Mouse (Mus musculus) right cerebral cortex, postnatal 14 days (tissue): ENCODE measurements around the gene Sema3b.
A peak's percentile ranks its signal among the peaks of the same experiment; 100 is the strongest.

Experiments
- DNase-seq: peaks from one replicate; pipeline ENCODE4 v3.0.0; 2022

The Sema3b gene

DNA sequence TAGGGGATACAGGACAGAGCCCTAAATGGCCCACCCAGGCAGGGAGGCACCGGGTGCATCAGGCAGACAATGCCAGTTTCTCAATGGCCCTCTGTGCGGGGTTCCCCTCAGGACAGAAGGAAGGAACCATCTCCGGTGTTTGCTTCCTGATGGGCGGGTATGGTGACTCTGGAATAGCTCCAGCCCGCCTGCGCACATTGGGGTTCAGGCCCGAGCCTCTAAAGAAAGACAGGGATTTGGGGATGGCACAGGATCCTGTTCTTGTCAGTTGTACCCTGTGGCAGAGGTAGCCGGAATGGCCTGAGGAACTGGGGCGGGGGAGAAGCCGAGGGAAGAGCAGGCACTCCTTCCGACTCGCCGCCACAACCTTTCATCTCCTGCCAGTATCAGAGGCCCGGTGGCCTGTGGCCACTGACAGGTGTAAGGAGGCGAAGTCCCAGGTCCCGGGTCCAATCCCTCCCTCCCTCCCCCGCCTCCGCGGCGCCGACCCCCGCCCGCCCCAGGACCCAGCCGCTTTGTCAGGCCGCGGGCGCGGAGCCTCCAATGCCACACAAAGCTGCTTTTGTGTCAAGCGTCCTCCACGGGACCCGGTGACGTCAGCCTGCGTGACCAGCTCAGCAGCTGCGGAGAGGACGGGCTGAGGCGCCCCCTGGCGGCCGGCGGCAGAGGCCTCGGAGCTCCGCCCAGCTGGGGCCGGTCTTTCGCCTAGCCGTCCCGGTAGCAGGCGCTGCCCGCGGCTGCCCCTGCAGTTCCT lies 3.3 kb upstream of the Sema3b start:
- DNase-seq, result peak; percentile 100

DNA sequence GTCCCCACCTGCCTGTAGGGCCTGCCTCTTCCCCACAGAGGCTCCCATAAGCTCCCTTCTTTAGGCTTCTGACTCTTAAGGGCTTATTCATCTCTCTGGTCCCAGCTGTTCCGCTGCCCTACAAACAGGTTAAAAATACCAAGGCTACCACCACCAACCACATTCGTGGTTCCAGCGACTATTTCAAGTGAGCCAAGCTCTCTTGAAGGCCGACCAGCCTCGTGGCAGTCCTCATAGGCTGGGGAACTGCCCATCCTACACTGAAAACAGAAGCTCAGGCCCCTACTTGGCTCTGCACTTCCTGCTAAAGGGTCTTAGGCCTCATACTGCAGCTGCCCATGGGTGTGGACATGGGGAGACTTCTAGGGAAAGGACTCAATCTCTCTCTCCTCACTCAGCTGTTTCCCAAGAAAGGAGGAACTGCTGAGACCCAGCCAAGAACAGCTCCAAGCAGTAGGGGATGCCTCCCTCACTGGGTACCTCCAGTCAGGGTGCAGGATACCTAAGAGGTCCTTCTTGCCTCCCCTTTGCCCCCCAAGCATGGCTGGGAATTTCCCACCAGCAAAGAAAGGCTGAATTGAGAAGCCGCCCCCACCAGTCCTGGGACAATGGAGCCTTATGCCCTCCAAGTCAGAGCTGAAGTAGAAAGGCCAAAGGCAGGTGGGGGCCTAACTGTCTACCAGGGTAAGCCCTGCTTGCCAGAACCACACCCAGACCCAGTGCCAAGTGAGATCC lies 2.6 kb upstream of the Sema3b start:
- no peak for DNase-seq

DNA sequence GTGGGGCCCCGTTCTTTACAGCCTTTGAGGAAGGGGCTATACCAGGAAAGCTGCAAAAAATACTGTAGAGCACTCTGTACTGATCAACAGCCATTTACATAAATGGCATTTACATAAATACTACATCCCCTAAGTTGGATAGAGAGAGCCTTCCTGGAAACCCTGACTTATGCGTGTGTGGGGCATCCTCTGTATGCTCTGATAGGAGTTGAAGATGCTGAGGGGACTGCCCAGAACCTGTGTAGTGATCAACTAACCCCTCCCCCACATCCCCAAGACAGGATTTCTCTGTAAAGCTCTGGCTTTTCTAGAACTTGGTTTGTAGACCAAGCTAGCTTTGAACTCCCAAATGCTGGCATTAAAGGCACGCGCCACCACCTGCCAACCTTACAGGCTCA lies 403 bp upstream of the Sema3b start:
- DNase-seq, result no peak

DNA sequence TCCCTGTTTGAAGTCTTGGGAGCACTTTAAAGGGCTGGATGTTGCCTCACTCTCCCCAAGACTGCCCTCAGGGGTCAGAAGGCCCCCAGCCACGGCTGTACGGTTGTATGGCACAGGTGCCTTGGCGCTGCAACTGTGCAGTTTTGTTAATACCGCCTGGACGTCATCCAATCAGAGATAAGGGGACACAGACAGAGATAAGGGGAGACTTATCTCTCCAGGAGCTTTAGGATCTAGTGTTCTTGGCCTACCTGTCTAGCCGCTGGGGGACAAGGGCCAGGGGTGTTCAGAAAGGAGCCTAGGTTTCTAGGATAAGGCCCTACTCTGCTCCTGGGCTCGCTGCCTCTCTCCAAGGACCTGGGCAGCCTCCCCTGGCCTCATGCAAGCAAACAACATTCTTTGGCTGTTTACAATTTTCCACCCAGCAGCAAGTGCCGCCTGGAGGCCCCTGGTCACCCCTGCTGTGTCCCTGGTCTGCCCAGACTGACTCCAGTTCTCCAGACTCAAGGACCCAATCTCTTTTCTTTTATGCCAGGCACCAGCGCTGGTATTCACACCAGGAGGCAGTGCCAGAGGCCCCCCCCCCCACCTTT lies 1.3 kb downstream of the Sema3b start:
- no peak for DNase-seq

DNA sequence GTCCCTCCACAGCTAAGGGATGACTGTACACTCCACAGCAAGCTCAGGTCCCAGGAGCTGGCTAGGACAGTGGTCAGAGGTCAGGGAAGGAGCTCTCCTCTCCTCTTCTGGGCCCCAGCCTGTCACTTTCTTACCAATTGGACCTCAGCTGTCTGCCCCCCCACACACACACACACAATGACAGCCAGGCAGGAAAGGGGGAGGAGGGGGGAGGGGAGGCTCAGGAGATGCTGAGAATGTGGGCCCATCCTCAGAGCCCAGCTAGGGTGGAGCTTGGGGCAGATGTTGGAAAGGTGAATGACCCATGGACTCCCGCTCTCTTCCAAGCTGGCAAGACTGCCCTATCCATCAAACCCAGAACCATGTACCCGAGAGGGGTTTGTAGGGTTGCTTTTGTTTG lies 2.0 kb downstream of the Sema3b start:
- DNase-seq, result no peak

DNA sequence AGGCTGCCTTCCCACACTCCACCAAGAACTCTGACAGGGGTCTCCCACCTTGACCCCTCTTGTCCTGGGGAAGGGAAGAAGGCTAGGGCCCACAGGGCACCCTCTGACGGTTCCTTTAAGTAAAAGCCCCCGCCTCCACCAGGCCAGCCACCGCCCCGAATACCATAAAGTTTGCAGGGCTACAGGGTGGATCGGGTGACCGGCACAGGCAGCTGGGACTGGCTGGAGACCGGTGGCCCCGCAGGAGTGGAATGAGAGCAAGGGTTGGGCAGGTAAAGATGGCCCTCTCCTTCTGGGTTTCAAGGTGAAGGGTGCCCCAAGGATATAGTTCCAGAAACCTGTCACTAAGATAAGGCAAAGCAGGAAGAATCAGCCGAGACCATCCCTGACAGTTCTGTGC lies 2.4 kb downstream of the Sema3b start:
- DNase-seq, result no peak

DNA sequence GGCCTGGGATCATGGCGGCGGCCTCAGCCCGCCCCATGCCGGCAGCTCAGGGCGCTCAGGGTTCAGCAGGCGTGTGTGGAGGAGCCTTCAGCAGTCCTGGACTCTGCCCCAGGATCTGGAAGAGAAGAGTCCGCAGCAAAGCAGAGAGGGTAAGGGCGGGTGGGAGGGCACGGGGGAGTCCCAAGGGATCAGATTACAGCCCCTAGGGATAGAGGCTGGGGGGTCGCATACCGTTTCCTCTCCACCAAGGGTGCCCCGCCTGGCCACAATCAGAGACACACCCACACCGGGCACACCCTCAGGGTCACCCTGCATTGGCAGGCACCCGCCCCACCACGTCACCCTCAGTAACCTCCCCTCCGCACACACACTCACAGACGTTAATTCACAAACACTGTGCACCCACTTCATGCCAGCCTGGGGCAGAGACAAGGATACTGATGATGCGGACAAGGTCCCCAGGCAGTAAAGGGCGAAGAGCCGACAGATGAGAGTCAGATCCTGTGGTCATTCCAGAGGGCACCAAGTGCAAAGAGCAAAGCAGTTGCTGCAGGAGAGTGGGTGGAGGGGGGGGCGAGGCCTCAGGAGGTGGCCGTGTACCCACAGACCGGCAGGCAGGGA lies 3.9 kb downstream of the Sema3b start:
- no peak for DNase-seq

DNA sequence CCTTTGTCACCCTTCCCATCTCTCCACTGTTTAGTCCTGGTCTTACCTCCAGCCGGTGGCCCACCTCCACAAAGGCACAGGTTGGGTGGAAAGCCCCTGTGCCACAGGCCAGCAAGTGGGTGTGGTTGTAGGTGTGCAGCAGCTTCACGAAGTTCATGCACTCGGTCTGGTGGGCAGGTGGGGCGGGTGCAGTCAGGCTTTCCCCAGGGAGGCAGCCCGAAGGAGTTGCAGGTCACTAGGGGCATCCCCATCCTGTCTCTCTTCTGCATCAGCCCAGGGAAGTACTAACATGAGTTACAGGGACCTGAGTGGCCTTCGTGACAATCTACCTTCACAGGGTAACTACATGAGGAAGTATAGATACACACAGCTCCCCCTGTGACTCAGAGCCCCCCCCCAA lies 5.8 kb downstream of the Sema3b start:
- no peak for DNase-seq

DNA sequence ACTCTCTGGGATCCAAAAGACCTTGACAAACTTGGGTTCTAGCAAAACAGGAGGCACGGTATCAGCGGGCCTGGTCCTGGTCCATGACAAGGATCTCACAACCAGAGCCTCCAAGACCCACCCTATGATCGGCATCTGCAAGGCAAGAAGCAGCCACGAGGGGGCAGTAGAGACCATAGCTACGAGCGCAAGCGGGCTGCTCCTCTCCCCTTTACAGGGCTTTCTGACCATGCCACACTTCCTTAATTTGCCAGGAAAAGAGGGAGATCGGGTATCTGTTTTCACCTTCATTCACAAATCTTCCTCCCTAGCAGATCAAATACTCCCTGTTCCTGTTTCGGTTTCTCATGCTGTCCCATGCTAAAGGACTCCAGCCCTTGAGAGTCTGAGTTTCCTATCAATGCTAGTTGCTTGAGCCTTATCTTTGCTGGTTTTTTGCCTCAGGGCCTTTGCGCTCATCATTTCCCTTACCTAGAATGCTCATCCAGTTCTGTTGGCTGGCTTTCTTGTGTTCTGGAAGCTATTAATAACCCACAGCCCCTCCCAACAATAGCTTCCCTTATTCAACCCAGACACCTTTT lies 6.9 kb downstream of the Sema3b start:
- DNase-seq, result peak; percentile 96

DNA sequence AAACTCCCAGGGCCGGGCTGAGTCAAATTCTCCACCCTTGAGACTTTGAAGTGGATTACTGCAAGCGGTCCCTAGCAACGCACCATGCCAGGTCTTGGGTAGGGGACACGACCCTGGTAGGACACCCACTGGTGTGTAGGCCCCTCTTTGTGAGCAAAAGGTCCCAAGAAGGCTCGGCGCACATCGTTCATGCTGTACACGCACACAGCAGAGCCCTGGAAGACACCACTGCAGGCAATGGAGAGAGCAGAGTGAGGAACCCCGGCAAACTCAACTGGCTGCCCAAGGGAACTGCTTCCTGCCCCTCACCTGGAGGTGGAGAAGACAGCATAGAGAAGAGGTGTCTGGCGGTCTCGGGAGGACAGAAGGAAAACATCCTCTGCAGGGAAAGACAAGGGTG lies 7.8 kb downstream of the Sema3b start:
- DNase-seq, result no peak

DNA sequence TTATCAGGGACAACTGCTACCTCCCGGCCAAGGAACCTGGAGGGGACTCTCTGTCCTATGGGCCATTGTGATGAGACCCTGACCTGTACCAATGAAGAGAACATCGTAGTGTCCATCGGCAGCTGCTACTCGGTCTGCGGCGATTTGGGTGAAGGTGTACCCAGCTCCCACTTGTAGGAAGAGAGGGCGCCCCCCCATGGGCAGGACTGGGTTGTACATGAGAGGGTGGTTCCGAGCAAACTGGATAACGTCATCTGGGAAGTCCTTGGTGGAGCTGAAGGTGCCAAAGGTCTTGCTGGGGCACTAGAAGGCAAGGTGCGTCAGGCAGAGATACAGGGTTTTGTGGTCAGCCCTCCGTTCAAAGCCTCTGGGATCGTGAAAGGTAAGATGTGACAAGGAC lies 8.3 kb downstream of the Sema3b start:
- DNase-seq, result no peak

DNA sequence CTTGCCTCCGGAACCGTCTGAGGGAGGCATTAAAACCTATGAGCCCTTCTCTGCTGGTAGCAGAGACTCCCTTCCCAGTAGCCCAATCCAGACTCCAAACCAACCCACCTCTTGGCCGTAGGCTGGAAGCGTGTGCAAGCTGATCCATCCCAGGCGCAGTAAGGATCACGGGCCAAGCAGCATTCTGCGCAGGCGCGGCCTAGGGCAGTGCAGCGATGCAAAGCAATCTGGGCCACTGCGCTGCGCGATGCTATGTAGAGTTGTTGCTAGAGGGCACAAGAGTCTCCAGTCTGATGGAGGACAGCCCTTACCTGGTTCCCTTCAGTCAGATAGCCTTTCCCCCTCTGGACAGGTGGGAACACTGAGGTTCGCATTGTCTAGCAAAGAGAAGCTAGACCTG lies 9.2 kb downstream of the Sema3b start:
- no peak for DNase-seq

DNA sequence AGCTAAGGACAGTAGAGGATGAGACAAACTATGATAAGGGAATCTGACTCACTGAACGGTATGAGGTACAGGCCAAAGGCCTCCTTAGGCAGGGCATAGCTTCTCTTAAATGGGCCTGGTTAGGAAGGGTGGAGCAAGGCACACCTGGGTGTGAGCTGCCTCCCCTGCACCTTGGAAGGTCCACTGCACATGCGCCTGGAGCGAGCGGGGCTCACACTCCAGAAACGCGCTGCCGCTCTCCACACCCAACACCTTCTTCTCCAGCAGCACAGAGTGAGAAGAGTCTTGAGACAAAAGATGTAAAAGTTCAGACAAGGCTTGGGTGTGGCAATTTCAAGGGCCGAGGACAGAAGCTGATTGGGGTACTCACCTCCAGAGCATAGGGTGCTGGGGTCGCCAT lies 9.6 kb downstream of the Sema3b start:
- DNase-seq, result no peak

DNA sequence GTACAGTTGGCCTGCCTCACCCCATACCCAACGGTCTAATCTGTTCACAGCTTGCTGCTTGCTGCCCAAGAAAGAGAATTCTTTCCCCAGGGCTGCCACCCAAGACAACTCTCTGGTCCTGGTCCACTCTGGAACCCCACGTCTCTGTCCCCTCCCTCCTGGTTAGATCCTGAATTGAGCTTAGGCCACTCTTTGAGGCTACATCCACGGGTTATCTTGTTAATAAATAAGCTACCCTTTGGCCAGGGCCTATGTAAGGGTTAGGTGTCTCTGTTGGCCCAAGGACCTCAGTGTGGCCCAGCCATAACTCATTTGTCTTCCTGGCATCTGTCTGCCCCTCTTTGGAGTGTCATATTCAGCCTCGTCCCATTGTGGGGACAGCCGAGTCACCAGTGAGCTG lies 10.6 kb downstream of the Sema3b start:
- no peak for DNase-seq

DNA sequence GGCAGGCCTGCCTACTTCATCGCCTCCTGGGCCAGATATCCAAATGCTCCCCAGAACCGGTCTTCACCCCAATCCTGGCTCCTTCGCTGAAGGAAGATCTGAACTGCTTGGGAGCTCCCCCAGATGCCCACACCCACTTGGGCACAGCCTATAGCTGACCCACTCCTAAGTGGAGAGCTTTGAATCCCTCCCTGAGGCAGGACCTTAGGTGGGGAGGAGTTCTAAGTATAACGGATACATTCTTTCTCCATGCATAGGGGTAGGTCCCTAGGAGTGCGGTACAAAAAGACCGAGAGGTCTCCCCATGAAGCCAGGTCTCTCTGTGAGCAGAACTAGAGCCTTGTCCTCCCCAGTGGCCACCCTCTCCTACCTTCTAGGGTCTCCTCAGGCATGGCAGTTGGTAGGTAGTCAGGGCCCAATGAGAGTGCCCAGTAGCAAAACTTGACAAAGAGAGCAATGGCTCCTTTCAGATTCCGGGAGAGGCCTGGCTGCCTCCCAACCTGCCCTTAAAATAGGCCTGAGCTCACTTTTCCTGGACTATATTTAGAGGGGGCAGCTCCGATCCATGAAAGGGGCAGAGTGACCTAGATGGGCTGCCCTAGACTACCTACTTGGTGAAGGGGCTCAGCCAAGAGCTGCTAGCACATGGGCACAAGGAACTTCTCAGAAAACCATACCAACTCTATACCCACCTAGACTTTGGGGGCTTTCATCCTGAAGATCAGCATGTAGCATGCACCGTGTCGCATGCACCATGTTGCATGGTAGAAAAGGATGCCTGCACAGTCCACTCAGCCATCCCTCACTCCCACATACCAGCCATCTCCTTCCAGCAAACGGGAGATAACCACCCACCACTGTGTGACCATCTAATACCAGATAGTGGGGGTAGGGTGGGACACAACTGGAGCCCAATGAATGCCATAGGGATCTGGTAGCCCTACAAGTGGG lies 12.1 kb downstream of the Sema3b start:
- DNase-seq, result no peak

DNA sequence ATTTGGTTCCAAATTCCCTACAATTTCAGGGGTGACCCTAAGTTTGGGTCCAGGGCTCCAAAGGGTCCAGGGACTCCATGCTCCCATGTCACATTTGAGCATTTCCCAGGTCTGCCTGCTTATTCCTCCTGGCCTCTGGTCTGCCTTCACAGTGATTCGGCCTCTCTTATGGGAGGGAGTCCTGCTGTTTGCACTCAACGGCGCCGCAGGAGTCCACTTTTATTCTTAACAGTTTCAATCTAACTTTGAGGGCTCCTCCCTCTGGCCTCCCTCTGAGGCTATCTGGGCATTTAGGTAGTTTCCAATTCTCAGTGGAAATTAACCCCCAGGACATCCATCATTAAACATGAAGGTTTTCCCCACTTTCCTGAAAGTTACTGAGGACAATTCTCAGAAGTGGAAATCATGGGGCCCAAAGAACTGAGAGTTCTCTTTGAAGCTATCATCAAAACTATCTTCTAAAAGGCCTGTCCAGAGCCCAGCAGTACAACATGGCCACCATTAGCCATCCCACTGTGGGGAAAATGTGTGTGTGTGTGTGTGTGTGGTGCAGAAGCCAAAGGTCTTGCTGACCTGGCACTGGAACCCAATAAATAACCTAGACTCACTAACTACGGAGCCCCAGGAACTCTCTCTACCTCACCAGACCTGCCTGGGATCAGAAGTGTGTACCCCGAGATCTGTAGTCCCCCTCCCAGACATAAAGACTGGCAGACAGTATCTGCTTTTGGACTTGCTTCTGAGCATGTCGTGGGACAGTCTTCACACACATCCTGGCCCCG lies 14.6 kb downstream of the Sema3b start:
- DNase-seq, result no peak

DNA sequence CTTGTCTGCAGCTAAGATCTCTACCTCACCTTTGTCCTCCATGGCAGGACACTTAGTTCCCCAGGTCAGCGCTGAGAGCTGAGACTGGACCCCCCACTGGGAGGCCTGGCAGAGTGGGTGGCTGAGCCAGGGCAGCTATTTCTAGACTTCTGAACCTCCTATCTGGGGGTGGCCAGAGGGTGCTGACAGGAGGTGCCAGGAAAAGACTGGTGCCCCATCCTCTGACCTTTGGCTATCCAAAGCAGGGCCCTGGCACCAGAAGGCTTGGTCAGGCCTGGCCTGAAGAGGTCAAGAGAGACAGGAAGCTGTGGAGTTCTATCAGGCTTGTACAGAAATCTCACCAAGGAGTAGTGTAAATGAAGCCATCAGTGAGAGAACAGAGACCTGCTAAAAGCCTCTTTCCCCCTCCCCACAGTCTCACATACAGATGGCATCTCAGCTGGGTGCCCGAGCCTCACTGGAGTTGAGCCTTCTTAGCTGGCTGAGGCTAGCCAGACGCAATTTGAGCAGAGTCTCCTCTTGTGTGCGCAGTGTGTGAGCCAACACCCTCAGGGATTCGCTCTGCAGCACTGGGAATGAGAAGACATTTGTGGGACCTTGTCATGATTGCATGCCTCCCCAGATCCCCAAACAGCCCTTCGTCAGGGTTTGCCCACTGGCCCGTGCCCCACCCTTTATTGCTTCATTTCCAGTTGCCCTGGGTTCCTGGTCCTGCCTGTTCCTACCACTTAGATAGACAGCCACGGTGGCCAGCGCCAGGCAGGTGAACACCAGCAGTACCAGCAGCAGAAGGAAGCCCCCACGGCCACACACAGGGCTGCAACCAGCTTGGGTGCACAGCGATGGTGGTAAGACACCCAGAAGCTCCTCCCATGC lies 15.7 kb downstream of the Sema3b start:
- DNase-seq, result no peak

DNA sequence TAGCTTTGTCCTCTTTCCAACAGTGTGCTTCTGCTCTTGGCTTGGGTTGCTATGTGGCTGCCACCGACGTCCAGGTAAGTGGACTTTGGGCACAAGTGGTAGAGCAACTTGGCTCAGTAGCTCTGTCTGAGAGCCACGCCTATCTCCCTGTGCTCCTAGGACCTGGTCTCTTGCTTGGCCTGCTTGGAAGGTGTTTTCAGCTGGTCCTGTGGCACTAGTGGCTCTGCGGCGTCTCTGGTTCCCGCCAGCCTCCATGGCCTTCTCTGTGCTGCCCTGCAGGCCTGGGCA lies 18.3 kb downstream of the Sema3b start:
- no peak for DNase-seq

DNA sequence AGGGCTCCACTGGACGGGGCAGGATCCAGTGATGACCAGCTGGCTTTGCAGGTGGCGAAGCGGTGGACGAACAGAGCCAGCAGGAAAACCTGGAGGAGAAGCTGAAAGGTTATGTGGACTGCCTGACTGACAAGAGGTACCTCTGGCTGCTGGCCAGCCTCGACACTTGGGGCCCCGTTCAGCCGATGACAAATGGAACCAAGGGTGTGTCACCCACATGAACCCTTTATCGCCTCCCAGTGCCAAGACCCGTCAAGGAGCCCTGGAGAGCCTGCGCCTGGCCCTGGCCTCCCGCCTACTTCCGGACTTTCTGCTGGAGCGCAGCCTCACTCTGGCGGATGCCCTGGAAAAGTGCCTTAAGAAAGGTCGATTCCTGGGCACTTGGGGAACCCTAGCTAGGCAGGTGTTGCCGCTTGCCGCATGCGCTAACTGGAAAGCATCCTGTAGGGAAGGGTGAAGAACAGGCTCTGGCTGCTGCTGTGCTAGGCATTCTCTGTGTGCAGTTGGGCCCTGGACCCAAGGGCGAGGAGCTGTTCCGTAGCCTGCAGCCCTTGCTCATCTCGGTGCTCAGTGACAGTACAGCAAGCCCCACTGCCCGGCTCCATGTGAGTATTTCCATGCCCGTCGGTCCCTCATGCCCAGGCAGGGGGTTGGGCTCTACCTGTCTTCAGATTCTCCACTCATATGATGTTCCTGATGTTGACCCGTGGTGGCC lies 18.8 kb downstream of the Sema3b start:
- no peak for DNase-seq
